Mouse (Mus musculus) megakaryocyte, embryonic 14.5 days (primary cell): ENCODE results near the gene Pde9a.

ENCODE experiments used
- FLI1 ChIP-seq: IDR thresholded peaks from 2 replicates; pipeline ENCODE4 v1.6.1; 2012; ENCODE audit warnings: low read length, inconsistent platforms, mixed read lengths
- GATA1 ChIP-seq: IDR thresholded peaks from 3 replicates; pipeline ENCODE4 v1.6.1; 2012; ENCODE audit warnings: mixed read lengths, low read length, inconsistent platforms, borderline replicate concordance

GRCm38 (mm10) chr17:31468496-31468895, 82.5 kb downstream of the Pde9a start:
- no peak for TF ChIP-seq GATA1
- no peak for TF ChIP-seq FLI1
